Mouse (Mus musculus): ENCODE measurements at regions not wholly inside any gene's neighbourhood (a gene's known extent, or its start where the extent isn't known, plus 50 kb on each side); places are given as distances from the start of the nearest gene placed in this dataset.

DNA sequence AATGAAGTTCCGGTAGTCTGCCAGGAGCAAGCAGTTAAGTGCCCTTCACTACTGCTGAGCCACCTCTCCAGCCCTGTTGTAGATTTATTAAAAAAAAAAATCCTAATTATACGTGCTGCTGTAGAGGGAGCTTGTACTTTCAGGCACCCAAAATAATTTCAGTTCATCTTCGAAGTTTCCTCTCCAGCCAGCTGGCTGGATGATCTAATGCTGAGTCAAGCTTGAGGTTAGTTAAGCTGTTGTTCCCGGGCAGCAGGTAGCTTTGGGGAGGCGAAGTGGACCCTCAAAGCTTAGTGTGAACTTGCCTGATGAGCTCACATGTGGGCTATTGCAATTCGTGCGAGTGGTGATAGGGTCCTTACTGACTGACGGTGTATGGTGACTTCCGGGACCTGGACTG is 134.6 kb upstream of the Ubr2 start:
- peaks cover 34% of the 10 kb centered on the region for H3K4me1 ChIP-seq (ENCODE audit: control insufficient read depth, insufficient read depth, low read depth, low read length)
- peak overlapping the region; percentile 34; the same call in 1 of the 2 replicates for H3K27ac ChIP-seq (ENCODE audit: low read depth, low read length)
- 77% methylated on average over 9 of the region's 9 CpGs for WGBS
- H3K27me3 ChIP-seq (replicated peaks; ENCODE audit: control insufficient read depth, insufficient read depth, low read length) = no peaks in the 10 kb centered on the region
- H3K36me3 ChIP-seq (ENCODE audit: control insufficient read depth, insufficient read depth, low read length) = no peaks in the 10 kb centered on the region
- H3K4me3 ChIP-seq (ENCODE audit: low read length) = no peak overlapping the region; the same call in 1 of the 2 replicates
- no peak overlapping the region for H3K9ac ChIP-seq (ENCODE audit: low read depth, low read length)
- H3K4me2 ChIP-seq (ENCODE audit: low read length) = peak overlapping the region; percentile 84
- no peak for ATAC-seq
- no peaks in the 10 kb centered on the region for H3K9me3 ChIP-seq (ENCODE audit: control insufficient read depth, low read length)

DNA sequence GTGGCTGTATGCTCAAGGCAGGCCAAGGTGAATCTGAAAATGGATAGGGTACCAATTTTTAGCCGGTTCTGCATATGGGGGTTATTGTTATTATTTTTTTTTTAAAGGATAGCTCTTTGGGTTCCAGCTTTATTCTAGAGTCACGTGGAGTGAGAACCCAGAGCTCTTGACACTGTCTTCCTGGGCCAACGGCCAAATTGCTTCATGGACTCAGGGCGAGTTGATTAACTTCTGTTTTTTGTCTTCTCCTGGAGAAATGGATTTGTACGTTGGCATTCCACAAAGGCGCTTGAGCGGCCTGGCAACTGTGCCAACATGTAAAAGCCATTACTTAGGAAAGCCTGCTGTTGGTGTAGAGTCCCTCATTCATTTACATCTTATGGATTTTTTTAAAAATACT is 134.1 kb upstream of the Ubr2 start:
- H3K9ac ChIP-seq (ENCODE audit: low read depth, low read length) = no peak overlapping the region
- peak overlapping the region; percentile 84 for H3K4me2 ChIP-seq (ENCODE audit: low read length)

DNA sequence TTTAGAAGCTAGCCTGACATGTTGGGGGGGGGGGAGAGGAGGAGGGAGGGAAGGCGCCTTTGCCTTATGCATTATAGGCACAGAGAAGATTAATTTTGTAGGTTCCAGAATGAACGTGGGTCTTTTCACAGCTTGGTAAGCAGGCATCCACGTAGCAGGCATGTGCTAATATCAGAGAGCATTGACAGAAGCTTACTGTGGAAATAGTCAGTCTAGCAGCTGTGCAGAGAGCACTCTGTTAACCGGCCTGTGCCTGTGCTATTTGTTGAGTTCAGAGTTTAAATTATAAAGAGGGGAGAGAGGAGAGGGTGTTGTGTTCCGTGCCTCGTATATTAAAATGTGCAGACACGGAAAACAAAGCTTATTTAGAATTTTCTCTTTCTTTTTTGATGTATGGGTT is 133.5 kb upstream of the Ubr2 start:
- Histone ChIP-seq H3K4me1 (ENCODE audit: control insufficient read depth, insufficient read depth, low read depth, low read length) (peaks cover 34% of the 10 kb centered on the region), H3K27ac (ENCODE audit: low read depth, low read length) (no peak overlapping the region), H3K9me3 (ENCODE audit: control insufficient read depth, low read length) (no peaks in the 10 kb centered on the region), H3K4me3 (ENCODE audit: low read length) (peak overlapping the region; percentile 71), H3K4me2 (ENCODE audit: low read length) (peak overlapping the region; percentile 84), H3K9ac (ENCODE audit: low read depth, low read length) (peak overlapping the region; percentile 28), H3K36me3 (ENCODE audit: control insufficient read depth, insufficient read depth, low read length) (no peaks in the 10 kb centered on the region), H3K27me3 (replicated peaks; ENCODE audit: control insufficient read depth, insufficient read depth, low read length) (no peaks in the 10 kb centered on the region)
- WGBS = 44% methylated on average over 7 of the region's 7 CpGs
- ATAC-seq = no peak

More for the DNA sequence above, 134.1 kb upstream of the Ubr2 start:
- H3K4me1 ChIP-seq (ENCODE audit: control insufficient read depth, insufficient read depth, low read depth, low read length) = peaks cover 34% of the 10 kb centered on the region
- H3K4me3 ChIP-seq (ENCODE audit: low read length) = peak overlapping the region; percentile 71; the same call in 1 of the 2 replicates
- H3K27ac ChIP-seq (ENCODE audit: low read depth, low read length) = peak overlapping the region; percentile 34; the same call in 1 of the 2 replicates
- 42% methylated on average over 7 of the region's 7 CpGs for WGBS
- ATAC-seq = no peak
- no peaks in the 10 kb centered on the region for H3K27me3 ChIP-seq (replicated peaks; ENCODE audit: control insufficient read depth, insufficient read depth, low read length)
- H3K36me3 ChIP-seq (ENCODE audit: control insufficient read depth, insufficient read depth, low read length) = no peaks in the 10 kb centered on the region
- no peaks in the 10 kb centered on the region for H3K9me3 ChIP-seq (ENCODE audit: control insufficient read depth, low read length)

DNA sequence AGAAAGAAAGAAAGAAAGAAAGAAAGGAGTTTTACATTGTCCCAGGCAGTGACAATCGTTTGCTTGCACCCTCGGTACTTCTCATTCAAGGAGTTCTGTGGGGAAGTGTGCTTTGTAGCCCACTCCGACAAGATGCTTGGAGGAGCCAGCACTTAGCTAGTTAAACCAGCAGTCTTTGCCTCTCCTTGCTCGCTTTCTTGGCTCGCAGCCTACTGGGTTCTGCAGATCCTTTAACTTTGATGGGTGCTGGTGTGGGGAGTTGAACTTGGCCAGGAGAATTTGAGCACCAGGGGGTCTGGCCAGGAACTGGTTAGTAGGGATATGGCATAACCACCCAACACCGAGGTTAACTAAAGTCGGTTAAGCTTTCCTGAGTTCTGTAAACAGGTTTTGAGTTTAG is 132.5 kb upstream of the Ubr2 start:
- Histone ChIP-seq H3K4me1 (ENCODE audit: control insufficient read depth, insufficient read depth, low read depth, low read length) (peaks cover 32% of the 10 kb centered on the region), H3K27me3 (replicated peaks; ENCODE audit: control insufficient read depth, insufficient read depth, low read length) (no peaks in the 10 kb centered on the region), H3K9me3 (ENCODE audit: control insufficient read depth, low read length) (no peaks in the 10 kb centered on the region), H3K36me3 (ENCODE audit: control insufficient read depth, insufficient read depth, low read length) (no peaks in the 10 kb centered on the region), H3K4me3 (ENCODE audit: low read length) (peak overlapping the region; percentile 71), H3K9ac (ENCODE audit: low read depth, low read length) (peak overlapping the region; percentile 49; the same call in 1 of the 2 replicates), H3K4me2 (ENCODE audit: low read length) (peak overlapping the region; percentile 84), H3K27ac (ENCODE audit: low read depth, low read length) (0 out of 2 replicates have a peak overlapping the region, but pooled peaks have one; percentile 27)
- no peak for ATAC-seq
- 12% methylated on average over 7 of the region's 7 CpGs for WGBS

DNA sequence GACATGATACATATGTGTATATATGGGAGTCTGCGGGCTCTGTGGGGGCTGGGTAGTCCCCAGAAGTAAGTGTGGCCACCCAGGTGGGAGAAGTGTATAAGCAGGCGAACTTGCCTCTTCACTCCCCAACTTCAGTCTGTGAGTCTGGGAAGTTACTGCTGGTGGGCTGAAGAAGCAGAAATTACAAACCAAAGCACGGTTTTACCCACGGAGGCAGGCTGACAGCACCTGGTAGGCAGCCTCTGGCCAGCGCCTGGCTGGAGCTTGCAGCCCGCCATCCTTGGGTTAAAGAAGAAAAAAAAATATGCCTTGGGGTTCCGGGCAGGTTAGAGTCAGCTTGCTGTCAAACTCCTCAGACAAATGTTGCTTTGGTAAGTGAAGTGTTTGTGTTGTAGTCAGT is 131.9 kb upstream of the Ubr2 start:
- H3K27ac ChIP-seq (ENCODE audit: low read depth, low read length) = peak overlapping the region; percentile 98
- no peaks in the 10 kb centered on the region for H3K27me3 ChIP-seq (replicated peaks; ENCODE audit: control insufficient read depth, insufficient read depth, low read length)
- H3K9me3 ChIP-seq (ENCODE audit: control insufficient read depth, low read length) = no peaks in the 10 kb centered on the region
- peak overlapping the region; percentile 71 for H3K4me3 ChIP-seq (ENCODE audit: low read length)
- H3K4me1 ChIP-seq (ENCODE audit: control insufficient read depth, insufficient read depth, low read depth, low read length) = peaks cover 31% of the 10 kb centered on the region
- WGBS = 2% methylated on average over 7 of the region's 7 CpGs
- H3K4me2 ChIP-seq (ENCODE audit: low read length) = peak overlapping the region; percentile 84
- H3K9ac ChIP-seq (ENCODE audit: low read depth, low read length) = peak overlapping the region; percentile 88
- no peaks in the 10 kb centered on the region for H3K36me3 ChIP-seq (ENCODE audit: control insufficient read depth, insufficient read depth, low read length)
- ATAC-seq = no peak

DNA sequence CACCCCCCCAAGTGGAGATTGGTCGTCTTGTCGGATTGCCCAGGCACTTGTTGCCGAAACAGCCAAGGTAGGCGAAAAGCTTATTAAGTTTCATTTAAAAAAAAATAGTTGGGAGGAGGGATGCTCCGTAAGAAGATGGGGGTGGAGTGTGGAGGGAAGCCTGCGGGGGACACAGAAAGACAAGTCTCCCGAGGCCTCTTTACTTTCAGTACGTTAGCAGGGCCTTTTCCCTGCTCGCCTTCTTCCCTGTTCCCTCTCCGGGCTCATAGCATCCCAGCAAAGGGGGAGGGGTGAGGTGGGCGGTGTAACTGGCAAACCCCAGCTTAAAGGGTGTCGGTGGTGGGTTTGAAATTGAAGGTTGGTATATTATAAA is 131.5 kb upstream of the Ubr2 start:
- under 1% methylated on average over 12 of the region's 12 CpGs for WGBS
- H3K9ac ChIP-seq (ENCODE audit: low read depth, low read length) = peak overlapping the region; percentile 88
- ATAC-seq = no peak

DNA sequence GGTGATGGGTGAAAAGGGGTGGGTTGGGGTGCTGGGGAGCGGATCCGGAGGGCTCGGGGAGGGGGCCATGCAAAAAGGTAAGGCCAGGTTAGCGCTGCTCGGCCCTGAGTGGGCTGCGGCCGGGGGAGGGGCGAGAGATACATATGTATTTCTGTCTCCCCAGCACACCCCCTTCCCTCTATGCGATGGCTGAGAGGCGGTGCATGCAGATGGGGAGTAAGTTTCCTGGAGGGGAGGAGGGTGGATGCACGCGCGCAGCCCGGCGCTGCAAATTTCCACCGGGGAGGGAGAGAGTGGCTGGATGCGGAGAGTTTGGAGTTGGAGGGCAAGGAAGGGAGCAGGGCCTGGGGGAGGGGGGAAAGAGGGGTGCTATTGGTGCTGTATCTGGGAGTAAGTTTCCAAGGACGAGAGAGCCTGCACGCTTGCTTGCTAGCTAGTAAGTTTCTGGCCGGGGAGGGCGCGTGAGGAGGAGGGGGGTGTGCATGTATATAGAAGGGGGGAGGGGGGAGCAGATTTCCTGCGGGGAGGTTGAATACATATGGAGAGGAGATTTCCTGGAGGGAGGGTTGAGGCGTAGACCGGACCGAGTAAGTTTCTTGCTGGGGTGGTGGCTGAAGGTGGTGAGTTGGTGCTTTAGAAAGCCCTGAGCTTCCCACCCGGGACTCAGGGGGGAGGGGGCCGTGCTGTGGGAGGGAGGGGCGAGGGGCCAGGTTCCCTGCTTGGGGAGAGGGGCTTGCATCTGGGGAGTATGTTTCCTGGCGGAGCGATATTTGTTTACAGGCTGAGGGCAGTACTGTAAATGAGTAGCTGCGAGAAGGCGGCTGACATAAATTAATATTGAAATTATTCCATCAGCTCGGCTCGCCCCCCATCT is 130.8 kb upstream of the Ubr2 start:
- peak overlapping the region; percentile 84 for H3K4me2 ChIP-seq (ENCODE audit: low read length)
- ATAC-seq = peak; percentile 73
- H3K27ac ChIP-seq (ENCODE audit: low read depth, low read length) = peak overlapping the region; percentile 98
- no peaks in the 10 kb centered on the region for H3K27me3 ChIP-seq (replicated peaks; ENCODE audit: control insufficient read depth, insufficient read depth, low read length)
- 1% methylated on average over 34 of the region's 35 CpGs for WGBS
- no peaks in the 10 kb centered on the region for H3K9me3 ChIP-seq (ENCODE audit: control insufficient read depth, low read length)
- H3K36me3 ChIP-seq (ENCODE audit: control insufficient read depth, insufficient read depth, low read length) = no peaks in the 10 kb centered on the region
- peak overlapping the region; percentile 88 for H3K9ac ChIP-seq (ENCODE audit: low read depth, low read length)
- H3K4me3 ChIP-seq (ENCODE audit: low read length) = peak overlapping the region; percentile 71
- peaks cover 31% of the 10 kb centered on the region for H3K4me1 ChIP-seq (ENCODE audit: control insufficient read depth, insufficient read depth, low read depth, low read length)

More for the DNA sequence above, 131.5 kb upstream of the Ubr2 start:
- H3K27me3 ChIP-seq (replicated peaks; ENCODE audit: control insufficient read depth, insufficient read depth, low read length) = no peaks in the 10 kb centered on the region
- no peaks in the 10 kb centered on the region for H3K36me3 ChIP-seq (ENCODE audit: control insufficient read depth, insufficient read depth, low read length)
- H3K4me3 ChIP-seq (ENCODE audit: low read length) = peak overlapping the region; percentile 71
- H3K9me3 ChIP-seq (ENCODE audit: control insufficient read depth, low read length) = no peaks in the 10 kb centered on the region
- H3K27ac ChIP-seq (ENCODE audit: low read depth, low read length) = peak overlapping the region; percentile 98
- peak overlapping the region; percentile 84 for H3K4me2 ChIP-seq (ENCODE audit: low read length)
- H3K4me1 ChIP-seq (ENCODE audit: control insufficient read depth, insufficient read depth, low read depth, low read length) = peaks cover 31% of the 10 kb centered on the region

DNA sequence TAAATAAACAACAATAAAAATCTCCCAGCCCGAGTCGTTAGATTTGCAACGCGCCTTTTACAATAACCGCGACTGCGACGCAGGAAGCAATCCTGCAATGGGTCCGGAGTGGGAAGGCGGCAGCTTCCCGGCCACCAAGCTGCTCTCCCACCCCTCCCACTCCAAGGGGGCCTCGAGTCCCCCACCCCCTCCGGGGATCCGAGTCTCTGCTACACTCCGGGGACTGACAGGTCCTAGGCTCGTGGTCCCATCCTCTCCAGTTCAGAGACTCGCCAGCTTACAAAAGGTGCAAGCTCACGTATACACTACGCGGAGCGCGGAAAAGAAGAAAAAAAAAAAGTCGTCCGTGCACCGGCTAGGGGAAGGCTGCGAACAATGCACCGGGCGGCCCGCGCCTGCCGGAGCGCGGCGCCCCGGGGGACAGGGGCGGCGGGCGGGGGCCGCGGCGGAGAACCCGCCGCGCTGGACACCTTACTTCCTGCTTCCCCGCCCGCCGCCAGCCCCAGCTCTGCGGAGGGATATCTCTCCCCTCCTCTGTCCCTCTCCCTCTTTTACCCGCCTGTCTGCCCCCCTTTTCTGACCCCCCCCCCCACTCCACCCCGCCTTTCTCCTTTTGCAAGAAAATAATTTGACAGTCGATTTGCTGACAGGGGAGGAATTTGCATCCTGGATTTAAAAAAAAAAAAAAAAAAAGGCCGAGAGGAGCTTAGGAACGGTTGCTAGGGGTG is 130.0 kb upstream of the Ubr2 start:
- Histone ChIP-seq H3K4me3 (ENCODE audit: low read length) (peak overlapping the region; percentile 71), H3K9ac (ENCODE audit: low read depth, low read length) (peak overlapping the region; percentile 88), H3K9me3 (ENCODE audit: control insufficient read depth, low read length) (no peaks in the 10 kb centered on the region), H3K27ac (ENCODE audit: low read depth, low read length) (peak overlapping the region; percentile 98), H3K4me1 (ENCODE audit: control insufficient read depth, insufficient read depth, low read depth, low read length) (peaks cover 30% of the 10 kb centered on the region), H3K4me2 (ENCODE audit: low read length) (peak overlapping the region; percentile 84), H3K36me3 (ENCODE audit: control insufficient read depth, insufficient read depth, low read length) (no peaks in the 10 kb centered on the region), H3K27me3 (replicated peaks; ENCODE audit: control insufficient read depth, insufficient read depth, low read length) (no peaks in the 10 kb centered on the region)
- peak; percentile 44 for ATAC-seq
- WGBS = under 1% methylated on average over 47 of the region's 53 CpGs

DNA sequence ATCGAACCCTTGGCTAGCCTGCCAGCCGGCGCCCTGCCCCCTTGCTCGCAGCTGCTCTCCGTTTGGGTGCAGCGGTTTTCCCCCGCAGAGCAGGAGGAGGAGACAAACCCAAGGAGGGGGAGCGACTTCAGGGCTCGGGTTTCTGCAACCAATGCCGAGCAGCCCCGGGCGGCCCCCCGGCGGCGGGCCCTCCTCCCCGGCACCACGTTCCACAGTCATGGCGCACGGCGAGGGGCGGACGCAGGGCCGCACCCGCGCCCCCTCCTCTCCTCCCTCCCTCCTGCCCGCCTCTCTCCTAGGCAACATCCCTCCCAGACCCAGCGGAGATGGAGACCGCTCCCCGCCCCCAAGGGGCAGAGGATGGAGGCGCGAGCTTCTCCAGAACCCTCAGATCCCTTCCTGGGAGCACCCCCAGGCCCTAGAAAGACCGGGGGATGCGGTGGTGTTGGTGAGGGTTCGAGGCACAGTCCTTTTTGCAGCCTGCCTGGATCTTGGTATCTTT is 129.4 kb upstream of the Ubr2 start:
- 2% methylated on average over 20 of the region's 34 CpGs for WGBS
- Histone ChIP-seq H3K4me3 (ENCODE audit: low read length) (peak overlapping the region; percentile 71), H3K9me3 (ENCODE audit: control insufficient read depth, low read length) (no peaks in the 10 kb centered on the region), H3K4me2 (ENCODE audit: low read length) (peak overlapping the region; percentile 84), H3K27me3 (replicated peaks; ENCODE audit: control insufficient read depth, insufficient read depth, low read length) (no peaks in the 10 kb centered on the region), H3K27ac (ENCODE audit: low read depth, low read length) (peak overlapping the region; percentile 98), H3K9ac (ENCODE audit: low read depth, low read length) (peak overlapping the region; percentile 88), H3K36me3 (ENCODE audit: control insufficient read depth, insufficient read depth, low read length) (no peaks in the 10 kb centered on the region), H3K4me1 (ENCODE audit: control insufficient read depth, insufficient read depth, low read depth, low read length) (peaks cover 24% of the 10 kb centered on the region)
- peak; percentile 94 for ATAC-seq

All from hindbrain, embryonic 16.5 days (tissue).